Mouse (Mus musculus) heart, postnatal 4 days (tissue): ENCODE measurements at regions not wholly inside any gene's neighbourhood (a gene's known extent, or its start where the extent isn't known, plus 50 kb on each side); places are given as distances from the start of the nearest gene placed in this dataset.

Experiments
- DNase-seq: peaks from one replicate; pipeline ENCODE4 v3.0.0; 2021

DNA sequence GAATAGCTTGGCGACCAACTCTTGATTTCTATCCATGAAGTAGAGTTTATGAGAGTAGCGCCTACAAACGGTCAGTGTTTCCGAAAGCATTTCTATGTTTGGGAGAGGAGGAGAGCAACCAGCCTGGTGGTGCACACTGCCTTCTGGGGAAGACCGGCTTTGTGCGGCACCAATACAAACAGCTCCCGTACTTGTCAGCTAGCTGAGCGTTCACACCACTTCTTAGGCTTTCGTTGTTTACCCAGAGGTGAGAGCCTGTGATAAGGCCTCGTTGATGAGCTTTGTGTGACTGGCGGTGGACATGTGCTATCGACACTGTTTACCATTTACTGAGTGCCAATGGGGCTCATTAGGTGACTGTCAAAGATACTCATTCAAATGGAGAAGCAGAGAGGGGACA is 162.0 kb downstream of the Chic2 start:
- DNase-seq, result no peak

DNA sequence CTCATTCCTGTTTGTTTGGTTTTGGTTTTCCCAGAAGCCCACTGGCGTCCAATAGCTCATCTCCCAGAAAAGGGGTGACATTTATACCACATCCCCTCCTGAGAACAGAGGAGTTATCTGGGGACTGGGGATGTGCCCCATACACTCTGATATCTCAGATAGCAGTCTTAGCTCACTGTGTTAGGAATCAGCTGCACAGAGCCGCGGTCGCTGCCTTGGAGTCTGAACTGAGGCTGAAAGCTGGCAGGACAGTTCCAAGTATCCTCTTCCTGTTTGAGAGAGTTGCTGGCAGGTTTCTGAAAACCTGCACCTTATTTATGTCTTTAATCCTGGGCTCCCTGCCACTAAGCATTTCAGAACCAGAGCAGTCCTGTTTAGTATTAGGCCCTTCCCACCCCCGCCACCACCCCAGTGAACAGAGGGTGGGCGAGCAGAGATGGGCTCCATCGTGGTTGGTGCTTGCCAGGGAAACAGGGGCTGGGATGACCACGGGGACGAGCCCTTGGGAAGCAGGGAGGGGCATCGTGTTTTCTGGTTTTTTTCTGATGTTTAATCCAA is 163.8 kb downstream of the Chic2 start:
- no peak for DNase-seq

DNA sequence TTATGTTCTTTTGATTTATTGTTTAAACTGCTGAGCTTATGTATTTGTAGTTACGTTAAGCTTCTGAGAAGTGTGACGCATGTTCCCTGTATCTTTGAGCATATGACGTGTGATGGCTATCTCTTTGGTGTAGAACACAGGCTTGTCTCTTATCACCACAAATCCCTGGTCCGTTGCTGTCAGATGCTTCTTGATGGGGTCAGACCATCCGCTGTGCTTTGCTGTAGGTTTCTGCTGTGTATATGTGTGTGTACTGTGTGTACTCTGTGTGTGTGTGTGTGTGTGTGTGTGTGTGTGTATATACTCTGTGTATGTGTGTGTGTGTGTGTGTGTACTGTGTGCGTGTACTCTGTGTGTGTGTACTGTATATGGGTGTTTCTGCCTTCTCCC is 164.5 kb downstream of the Chic2 start:
- no peak for DNase-seq

GRCm38 (mm10) chr5:74879098-74880047 is 165.2 kb downstream of the Chic2 start:
- no peak for DNase-seq

GRCm38 (mm10) chr5:74877595-74877994 is 167.0 kb downstream of the Chic2 start:
- no peak for DNase-seq

- DNase-seq, result no peak
Observed at GRCm38 (mm10) chr5:74877185-74877584, 167.4 kb downstream of the Chic2 start.

DNA sequence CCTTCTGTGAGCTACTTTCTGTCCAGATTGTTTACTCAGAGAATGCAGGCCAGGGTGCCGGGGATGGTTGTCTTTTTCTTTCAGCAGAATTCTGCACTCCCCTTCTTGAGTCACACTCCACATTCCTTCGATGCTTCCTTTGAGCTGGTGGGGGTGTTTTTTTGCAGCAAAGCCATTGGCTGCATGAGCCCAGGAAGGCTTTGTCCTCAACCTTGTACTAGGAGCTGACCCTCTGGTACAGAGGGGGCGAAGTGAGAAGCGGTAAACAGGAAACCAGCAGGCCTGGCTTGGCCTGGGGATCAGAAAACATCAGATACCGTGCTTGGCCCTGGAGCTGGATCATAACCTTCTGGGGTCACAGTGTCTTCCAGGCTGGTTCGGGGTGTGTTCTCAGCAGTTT is 169.9 kb downstream of the Chic2 start:
- DNase-seq, result no peak

DNA sequence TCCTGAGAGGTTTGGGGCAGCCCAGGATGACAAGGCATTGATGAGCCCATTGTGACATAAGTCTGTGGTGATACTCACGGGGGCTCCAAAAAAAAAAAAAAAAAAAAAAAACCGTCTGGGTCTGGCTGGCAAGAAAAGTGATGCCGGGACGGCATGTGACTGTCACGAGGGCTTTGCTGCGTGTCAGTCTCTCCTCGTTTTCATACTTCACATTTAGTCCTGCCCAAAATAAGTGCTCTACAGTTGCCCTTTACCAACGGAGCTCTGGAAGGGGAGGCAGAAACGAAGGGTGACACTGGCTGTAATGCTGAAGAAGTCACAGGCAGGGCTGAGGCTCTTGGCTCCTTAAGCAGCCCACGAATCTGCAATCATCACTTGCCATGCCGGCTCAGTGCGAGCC is 167.9 kb upstream of the Lnx1 start:
- no peak for DNase-seq

GRCm38 (mm10) chr5:74867113-74867785 is 164.5 kb upstream of the Lnx1 start:
- DNase-seq, result no peak

DNA sequence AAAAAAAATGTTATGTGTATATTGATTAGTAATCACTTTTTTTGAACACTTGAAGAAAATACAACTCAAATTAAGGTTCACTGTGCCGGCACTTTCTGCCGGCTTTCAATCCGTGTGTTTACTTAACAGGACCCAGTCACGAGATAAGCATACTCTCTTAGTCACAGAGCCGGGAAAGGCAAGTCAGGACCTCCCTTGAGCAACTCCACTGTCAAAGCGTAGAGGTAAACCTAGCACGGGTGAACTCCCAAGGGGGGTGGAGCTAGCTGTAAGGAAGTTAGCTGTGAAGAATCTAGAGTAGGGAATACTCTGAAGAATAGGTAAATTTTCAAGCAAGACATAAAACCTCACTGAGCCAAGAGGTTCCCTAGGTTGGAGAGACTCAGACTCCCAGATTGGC is 164.0 kb upstream of the Lnx1 start:
- DNase-seq, result no peak

GRCm38 (mm10) chr5:74865446-74865845 is 162.7 kb upstream of the Lnx1 start:
- no peak for DNase-seq

DNA sequence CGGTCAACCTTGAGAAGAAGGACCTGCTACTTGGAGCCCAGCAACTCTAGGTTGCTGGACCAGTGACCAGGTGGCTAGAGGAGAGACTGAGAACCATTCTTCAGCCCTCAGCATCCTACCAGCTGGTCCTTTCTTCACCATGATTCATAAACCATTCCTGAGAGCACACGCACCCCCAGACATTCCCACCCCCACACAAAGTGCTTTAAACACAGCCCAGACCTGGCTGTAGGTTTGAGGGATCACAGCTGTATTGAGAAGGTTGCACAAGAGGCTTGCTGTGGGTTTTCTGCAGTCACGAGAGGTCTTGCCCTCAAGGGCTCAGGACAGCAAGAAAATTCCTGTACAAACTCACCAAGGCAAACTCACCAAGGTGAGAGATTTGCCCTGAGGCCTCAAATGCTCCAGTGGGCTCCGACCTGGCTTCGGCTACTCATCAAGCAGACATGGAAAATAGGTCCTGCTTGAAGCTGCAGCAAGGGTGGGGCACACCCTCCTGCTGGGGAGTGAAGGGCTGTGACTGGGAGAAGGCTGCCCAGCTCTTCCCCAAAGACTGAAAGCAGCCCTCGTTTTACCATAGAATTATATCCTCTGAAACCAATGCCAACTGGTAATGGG is 161.9 kb upstream of the Lnx1 start:
- DNase-seq, result no peak

- no peak for DNase-seq
Observed at GRCm38 (mm10) chr5:74861297-74861696, 158.6 kb upstream of the Lnx1 start.

- no peak for DNase-seq
Observed at GRCm38 (mm10) chr5:74857861-74858260, 155.1 kb upstream of the Lnx1 start.

- no peak for DNase-seq
Observed at GRCm38 (mm10) chr5:74857161-74857560, 154.4 kb upstream of the Lnx1 start.

DNA sequence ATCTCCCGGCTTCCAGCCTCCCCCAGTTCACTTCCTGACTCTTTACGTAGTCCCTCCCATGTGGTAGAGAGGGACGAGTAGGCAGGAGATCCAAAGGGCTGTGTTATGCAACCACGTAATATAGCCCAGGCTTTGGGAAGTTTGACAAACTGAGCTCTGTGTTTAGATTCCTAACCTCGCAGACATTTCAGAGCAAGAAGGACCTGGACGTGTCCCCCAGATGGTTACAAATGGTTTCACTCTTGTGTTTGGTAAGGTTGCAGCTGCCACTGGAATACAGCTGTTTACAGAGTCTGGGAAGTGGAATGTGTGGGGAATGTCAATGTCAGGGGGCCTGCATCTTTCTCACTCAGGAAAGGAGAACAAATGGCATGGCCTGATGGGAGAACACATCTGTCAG is 145.1 kb upstream of the Lnx1 start:
- no peak for DNase-seq

- no peak for DNase-seq
Observed at GRCm38 (mm10) chr5:74846674-74847073, 144.0 kb upstream of the Lnx1 start.

DNA sequence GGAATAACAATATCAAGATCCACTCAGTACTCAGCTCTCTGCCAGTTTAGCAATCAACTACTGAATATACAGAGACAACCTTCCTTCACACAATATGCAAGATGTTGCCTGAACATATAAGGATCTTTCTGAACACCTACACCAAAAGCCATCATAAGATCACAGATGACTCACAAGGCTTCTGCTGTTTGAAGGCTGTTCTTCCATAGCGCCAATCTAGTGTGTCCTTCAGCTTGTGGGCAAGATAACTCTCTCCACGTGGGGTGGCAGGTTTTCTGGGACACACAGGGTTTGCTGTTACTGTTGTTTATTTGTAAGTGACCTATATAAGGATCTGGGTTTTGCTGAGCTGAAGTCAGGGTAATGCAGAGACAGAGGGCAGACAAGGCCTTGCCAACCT is 131.7 kb upstream of the Lnx1 start:
- DNase-seq, result no peak

- DNase-seq, result no peak
Observed at GRCm38 (mm10) chr5:74833887-74834286, 131.2 kb upstream of the Lnx1 start.

GRCm38 (mm10) chr5:74832011-74832410 is 129.3 kb upstream of the Lnx1 start:
- no peak for DNase-seq

DNA sequence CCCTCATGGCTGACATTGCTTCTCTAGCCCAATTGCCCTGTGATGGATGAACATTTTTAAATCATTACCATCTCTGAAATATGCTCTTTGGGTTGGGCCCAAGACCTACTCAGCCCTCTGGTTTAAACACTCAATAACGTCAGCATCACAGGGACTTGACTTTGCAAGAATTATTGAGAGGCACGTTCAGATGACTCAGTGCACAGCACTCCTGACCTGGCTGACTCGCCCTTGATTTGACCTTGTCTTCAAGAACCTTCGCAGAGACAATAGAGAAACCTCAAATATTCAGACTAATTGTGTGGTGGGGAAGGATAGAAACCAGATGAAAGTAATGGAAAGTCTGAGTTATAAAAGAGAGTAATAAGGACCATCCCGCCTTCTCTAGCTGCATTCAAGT is 127.9 kb upstream of the Lnx1 start:
- no peak for DNase-seq

GRCm38 (mm10) chr5:74829003-74829402 is 126.3 kb upstream of the Lnx1 start:
- no peak for DNase-seq

DNA sequence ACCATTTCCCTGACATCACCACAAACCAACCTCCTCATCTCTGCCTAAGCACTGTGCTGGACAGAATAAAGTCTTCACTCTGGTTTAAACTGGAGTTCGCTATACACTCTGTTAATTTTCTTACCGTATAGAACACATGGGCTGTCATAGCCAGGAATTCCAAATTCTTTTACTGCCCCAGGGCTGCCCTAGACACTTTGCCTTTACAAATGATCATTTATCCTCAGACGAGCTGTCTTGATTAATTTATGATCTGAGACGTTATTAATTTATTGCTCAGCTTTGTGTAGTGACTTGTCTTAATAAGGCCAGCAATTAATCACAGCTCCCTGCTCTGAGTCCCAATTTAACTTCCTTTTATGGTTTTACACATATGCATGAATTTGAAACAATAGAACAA is 125.2 kb upstream of the Lnx1 start:
- DNase-seq, result no peak
